10 mouse cellular contexts compared by ENCODE assay signal in genomic region chrX:12126408-12127105, GRCm38 (mm10). TPM values are rescaled to one million over a fixed set of nuclear protein-coding genes. Genes with fewer than 3 reads are reported as not detected.
A peak's percentile ranks its signal among the peaks of the same experiment; 100 is the strongest.
DNase-seq lines count a peak whose midpoint lies in the region; ATAC-seq and TF ChIP-seq lines count a peak whose summit lies in the region.
"Had no signal": no experiment of that assay in that cellular context is flagged by ENCODE, and none has a peak within 500 bp of the region (broad histone marks: within the 10 kb centered on the region; RNA-seq: fewer than 3 reads in every experiment).

No protein-coding gene starts in this region.

- peak overlapping the region; percentile 73 for H3K4me2 ChIP-seq in lung, embryonic 15.5 days
- H3K4me2 ChIP-seq in forebrain, embryonic 12.5 days, result peak overlapping the region; percentile 63
- H3K4me2 ChIP-seq in limb, embryonic 14.5 days (replicated peaks; ENCODE audit: low read depth, low read length, severe bottlenecking), result peak overlapping the region; percentile 59
- H3K4me2 ChIP-seq in stomach, embryonic 14.5 days (replicated peaks; ENCODE audit: low read depth, low read length), result peak overlapping the region; percentile 53

- ATAC-seq in lung, embryonic 15.5 days (ENCODE audit: borderline replicate concordance, extremely low read depth, low FRiP score, low TSS enrichment), result no peak
- no peak for ATAC-seq in forebrain, embryonic 12.5 days (ENCODE audit: low FRiP score)
- ATAC-seq in limb, embryonic 14.5 days (ENCODE audit: low FRiP score, low read depth), result no peak
- ATAC-seq in stomach, embryonic 14.5 days (ENCODE audit: insufficient number of reproducible peaks, insufficient read depth, low FRiP score, low read depth), result no peak

- H3K27me3 ChIP-seq in lung, embryonic 15.5 days, result peaks cover 69% of the 10 kb centered on the region
- peaks cover 90% of the 10 kb centered on the region for H3K27me3 ChIP-seq in forebrain, embryonic 12.5 days
- H3K27me3 ChIP-seq in limb, embryonic 14.5 days (ENCODE audit: control insufficient read depth, insufficient read depth, low read length), result peaks cover 29% of the 10 kb centered on the region
- H3K27me3 ChIP-seq in stomach, embryonic 14.5 days (ENCODE audit: control insufficient read depth, insufficient read depth, low read length), result 0 out of 2 replicates have a peak, but pooled peaks cover 4% of the 10 kb centered on the region

- H3K36me3 ChIP-seq in lung, embryonic 15.5 days, result no peaks in the 10 kb centered on the region
- H3K36me3 ChIP-seq in forebrain, embryonic 12.5 days (replicated peaks), result no peaks in the 10 kb centered on the region
- no peaks in the 10 kb centered on the region for H3K36me3 ChIP-seq in limb, embryonic 14.5 days (ENCODE audit: control insufficient read depth, insufficient read depth, low read length)
- H3K36me3 ChIP-seq in stomach, embryonic 14.5 days (ENCODE audit: control insufficient read depth, insufficient read depth, low read length), result no peaks in the 10 kb centered on the region

- H3K9ac ChIP-seq in lung, embryonic 15.5 days, result peak overlapping the region; percentile 73
- peak overlapping the region; percentile 78 for H3K9ac ChIP-seq in forebrain, embryonic 12.5 days
- H3K9ac ChIP-seq in limb, embryonic 14.5 days (ENCODE audit: low read depth, low read length, severe bottlenecking), result peak overlapping the region; percentile 65; the same call in 1 of the 2 replicates
- H3K9ac ChIP-seq in stomach, embryonic 14.5 days (replicated peaks; ENCODE audit: low read depth, low read length), result peak overlapping the region; percentile 54

- H3K4me3 ChIP-seq in lung, embryonic 15.5 days, result peak overlapping the region; percentile 65
- peak overlapping the region; percentile 60 for H3K4me3 ChIP-seq in forebrain, embryonic 12.5 days (replicated peaks)
- H3K4me3 ChIP-seq in limb, embryonic 14.5 days (replicated peaks; ENCODE audit: low read length), result peak overlapping the region; percentile 56
- peak overlapping the region; percentile 40 for H3K4me3 ChIP-seq in stomach, embryonic 14.5 days (ENCODE audit: low read depth, low read length)

- H3K27ac ChIP-seq in lung, embryonic 15.5 days, result 0 out of 2 replicates have a peak overlapping the region, but pooled peaks have one; percentile 92
- peak overlapping the region; percentile 93; the same call in 1 of the 2 replicates for H3K27ac ChIP-seq in forebrain, embryonic 12.5 days
- H3K27ac ChIP-seq in limb, embryonic 14.5 days (replicated peaks; ENCODE audit: low read depth, low read length), result no peak overlapping the region
- no peak overlapping the region for H3K27ac ChIP-seq in stomach, embryonic 14.5 days (ENCODE audit: low read length)

- H3K4me1 ChIP-seq in lung, embryonic 15.5 days, result peaks cover 57% of the 10 kb centered on the region
- peaks cover 64% of the 10 kb centered on the region for H3K4me1 ChIP-seq in forebrain, embryonic 12.5 days
- H3K4me1 ChIP-seq in limb, embryonic 14.5 days (ENCODE audit: control insufficient read depth, insufficient read depth, low read length), result peaks cover 25% of the 10 kb centered on the region
- peaks cover 4% of the 10 kb centered on the region; the same call in 1 of the 2 replicates for H3K4me1 ChIP-seq in stomach, embryonic 14.5 days (ENCODE audit: control insufficient read depth, insufficient read depth, low read length)

- no peak for TF ChIP-seq POLR2A in limb, embryonic 14.5 days (IDR thresholded peaks at IDR 0.05; ENCODE audit: borderline replicate concordance, extremely low read depth, insufficient read depth, insufficient read length)

- DNase-seq in lung, postnatal 10 days, result no peak
- no peak for DNase-seq in limb, embryonic 14.5 days (ENCODE audit: low spot score)
- DNase-seq in urinary bladder, postnatal 25 days (ENCODE audit: low spot score), result no peak
- no peak for DNase-seq in spleen, postnatal 36 days (ENCODE audit: low spot score in 2 of 2)
- no peak for DNase-seq in thymus, postnatal 14 days
- DNase-seq: cerebellum, adult 9-11 months; kidney, adult 11 months had no signal

- 7% methylated on average over 19 of the region's 22 CpGs for WGBS in lung, embryonic 15.5 days
- 7% methylated on average over 22 of the region's 22 CpGs for WGBS in forebrain, embryonic 12.5 days
- WGBS in limb, embryonic 14.5 days, result 8% methylated on average over 19 of the region's 22 CpGs
- 15% methylated on average over 22 of the region's 22 CpGs for WGBS in stomach, embryonic 14.5 days

- H3K9me3 ChIP-seq in lung, embryonic 15.5 days, result no peaks in the 10 kb centered on the region
- no peaks in the 10 kb centered on the region for H3K9me3 ChIP-seq in forebrain, embryonic 12.5 days
- H3K9me3 ChIP-seq in limb, embryonic 14.5 days (ENCODE audit: control insufficient read depth, low read length), result no peaks in the 10 kb centered on the region
- no peaks in the 10 kb centered on the region for H3K9me3 ChIP-seq in stomach, embryonic 14.5 days (ENCODE audit: control insufficient read depth, low read depth, low read length)

RNA-seq across cellular contexts. Expression of gene Bcor, which starts 33.6 kb away (rescaled TPM):
- 20.1 and 20.8 TPM in 2 replicates for polyA plus RNA-seq in lung, embryonic 15.5 days (2015; fragmentation: Nextera tagmentation; extraction: Ambion mirVana)
- 23.1 and 23.5 TPM in 2 replicates for polyA plus RNA-seq in forebrain, embryonic 12.5 days (2016; fragmentation: Nextera tagmentation; extraction: Ambion mirVana)
- polyA plus RNA-seq in limb, embryonic 14.5 days (2012; rRNA removed), result 20.0 and 22.5 TPM in 2 replicates
- 17.0 and 18.1 TPM in 2 replicates for polyA plus RNA-seq in limb, embryonic 14.5 days (2014; fragmentation: Nextera tagmentation; extraction: Ambion mirVana)
- 20.6 and 21.2 TPM in 2 replicates for polyA plus RNA-seq in stomach, embryonic 14.5 days (2014; fragmentation: Nextera tagmentation; extraction: Ambion mirVana)

Comparison
In these comparisons a context has a peak if more than half of its experiments do, and no peak if none do; other contexts are left out.
1. H3K27ac ChIP-seq: peak in lung, embryonic 15.5 days (single experiment) and forebrain, embryonic 12.5 days (single experiment); none in limb, embryonic 14.5 days (single experiment) and stomach, embryonic 14.5 days (single experiment).
2. Peak in every context shown above with its lines, with median percentiles within 50 percentile points of each other: H3K4me2 ChIP-seq, H3K4me3 ChIP-seq and H3K9ac ChIP-seq.